Mouse (Mus musculus): ENCODE results near the gene Gm17387.

Gm17387 gene

DNA sequence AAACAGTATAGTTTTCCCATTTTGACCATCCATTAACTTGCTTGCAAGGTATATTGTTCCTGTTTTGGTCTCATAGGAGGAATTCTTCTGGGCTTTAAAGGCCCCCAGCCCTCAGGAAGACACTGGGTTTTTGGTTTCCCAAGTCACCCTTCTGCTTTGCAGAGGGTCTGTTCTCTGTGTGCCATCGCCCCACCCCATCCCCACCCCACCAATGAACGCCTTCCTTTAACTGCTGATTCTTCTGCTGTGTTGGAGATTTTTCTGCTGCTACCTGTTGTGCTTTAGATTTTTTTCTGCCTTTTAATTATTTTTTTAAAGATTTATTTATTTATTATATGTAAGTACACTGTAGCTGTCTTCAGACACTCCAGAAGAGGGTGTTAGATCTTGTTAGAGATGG is at the start of gene Gm17387:
TSS of gene Gm17387 (plus strand) at position 301 of the 400 bp plus-strand sequence.
- no peak for DNase-seq (ENCODE audit: extremely low read depth, insufficient read length, low spot score)

GRCm38 (mm10) chr7:140981704-140982103 is 47.2 kb upstream of the Gm17387 start:
- peak; percentile 57 for DNase-seq (ENCODE audit: extremely low read depth, insufficient read length, low spot score)

DNA sequence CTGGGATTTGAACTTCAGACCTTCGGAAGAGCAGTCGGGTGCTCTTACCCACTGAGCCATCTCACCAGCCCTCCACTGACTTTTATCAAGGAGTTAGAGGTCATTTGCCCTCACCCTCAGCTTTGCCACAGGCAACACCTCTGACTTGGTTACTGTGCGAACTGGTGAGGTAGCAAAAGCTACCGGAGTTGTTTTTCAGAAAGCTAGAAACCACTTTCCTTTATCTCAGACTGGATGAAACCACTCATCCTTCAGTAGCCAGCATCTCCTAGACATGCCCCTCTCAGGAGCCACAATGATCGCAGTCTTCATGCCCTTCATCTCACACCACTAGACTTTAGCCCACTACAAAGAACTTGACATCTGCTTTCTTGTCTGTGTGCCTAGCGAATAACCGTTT is 46.0 kb upstream of the Gm17387 start:
- no peak for DNase-seq (ENCODE audit: extremely low read depth, insufficient read length, low spot score)

GRCm38 (mm10) chr7:140987182-140988138 is 41.5 kb upstream of the Gm17387 start:
- no peak for DNase-seq (ENCODE audit: extremely low read depth, insufficient read length, low spot score)

- DNase-seq (ENCODE audit: extremely low read depth, insufficient read length, low spot score) = no peak
Measured at GRCm38 (mm10) chr7:140989022-140989421, 39.9 kb upstream of the Gm17387 start.

GRCm38 (mm10) chr7:140990185-140990584 is 38.7 kb upstream of the Gm17387 start:
- DNase-seq (ENCODE audit: extremely low read depth, insufficient read length, low spot score) = no peak

- no peak for DNase-seq (ENCODE audit: extremely low read depth, insufficient read length, low spot score)
Measured at GRCm38 (mm10) chr7:140990622-140991021, 38.3 kb upstream of the Gm17387 start.

- DNase-seq (ENCODE audit: extremely low read depth, insufficient read length, low spot score) = no peak
Measured at GRCm38 (mm10) chr7:140991117-140991689, 37.7 kb upstream of the Gm17387 start.

DNA sequence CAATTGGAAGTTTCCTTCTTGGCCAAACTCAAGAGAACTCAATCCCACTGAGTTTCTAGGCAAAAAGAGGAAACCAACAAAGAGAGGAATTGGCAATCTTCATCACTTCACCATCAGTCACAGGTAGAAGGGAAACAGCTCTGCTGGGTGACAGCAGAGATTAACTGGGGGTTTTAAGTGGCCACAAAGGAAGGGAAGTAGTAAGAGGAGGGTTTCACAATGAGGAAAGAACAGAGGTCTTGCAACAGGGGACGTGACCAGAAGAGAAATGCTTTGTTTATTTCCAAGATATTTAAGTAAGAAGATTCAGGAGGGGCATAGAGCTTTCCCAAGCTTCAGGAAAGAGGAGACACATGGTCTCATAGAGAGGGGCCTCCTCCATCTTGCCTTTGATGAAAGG is 31.1 kb upstream of the Gm17387 start:
- no peak for DNase-seq (ENCODE audit: extremely low read depth, insufficient read length, low spot score)

GRCm38 (mm10) chr7:140998853-140999700 is 29.9 kb upstream of the Gm17387 start:
- no peak for DNase-seq (ENCODE audit: extremely low read depth, insufficient read length, low spot score)

DNA sequence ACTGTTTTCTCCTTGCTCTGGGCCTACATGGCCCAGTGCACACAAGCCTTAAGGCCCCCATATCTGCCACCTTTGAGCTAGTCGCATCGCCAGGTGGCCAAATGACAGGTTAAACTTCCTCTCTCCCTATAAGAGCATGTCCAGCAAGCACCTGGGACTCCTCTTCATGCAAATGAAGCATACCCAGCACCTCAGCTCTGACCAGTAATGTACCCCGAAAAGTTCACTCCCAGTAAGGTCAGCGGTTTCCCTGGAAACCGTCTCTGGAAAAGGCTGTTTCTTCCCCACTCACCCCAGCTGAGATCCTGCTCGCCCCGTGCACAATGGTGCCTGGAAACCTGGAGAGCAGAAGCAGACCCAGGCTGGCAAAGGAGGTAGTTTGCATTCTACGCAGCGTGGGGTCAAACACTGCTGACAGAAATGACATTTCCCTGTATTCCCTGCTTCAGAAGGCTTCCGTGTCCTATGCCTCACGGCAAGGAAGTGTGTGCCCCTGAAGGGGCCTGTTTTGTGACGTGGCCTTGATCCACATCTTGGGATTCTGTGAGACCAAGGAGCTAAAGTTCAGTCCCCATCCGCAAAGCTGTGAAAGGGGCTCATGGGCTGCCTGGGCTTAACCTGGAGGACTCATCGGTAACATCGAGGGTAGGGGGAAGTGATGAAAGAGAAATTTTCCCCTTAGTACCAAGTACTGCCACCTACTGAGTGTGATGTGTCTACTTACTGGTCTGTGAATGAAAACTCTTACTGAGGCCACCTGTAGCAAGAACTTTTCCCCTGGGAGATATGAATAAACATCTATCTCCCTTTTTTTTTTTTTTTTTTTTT is 27.8 kb upstream of the Gm17387 start:
- no peak for DNase-seq (ENCODE audit: extremely low read depth, insufficient read length, low spot score)

- no peak for DNase-seq (ENCODE audit: extremely low read depth, insufficient read length, low spot score)
Measured at GRCm38 (mm10) chr7:141003248-141004010, 25.5 kb upstream of the Gm17387 start.

DNA sequence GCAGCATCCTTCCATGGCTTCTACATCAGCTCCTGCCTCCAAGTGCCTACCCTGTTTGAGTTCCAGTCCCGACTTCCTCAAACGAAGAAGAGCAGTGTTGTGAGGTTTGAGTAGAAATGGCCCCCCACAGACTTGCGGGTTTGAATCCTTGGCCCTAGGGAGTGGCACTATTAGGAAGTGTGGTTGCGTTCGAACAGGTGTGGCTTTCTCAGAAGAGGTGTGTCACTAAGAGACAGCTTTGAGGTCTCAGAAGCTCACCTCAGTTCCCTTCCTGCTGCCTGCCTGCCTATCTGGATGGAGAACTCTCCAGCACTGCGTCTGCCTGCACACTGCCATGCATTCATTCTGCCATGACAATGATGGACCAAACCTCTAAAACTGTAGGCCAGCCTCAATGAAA is 22.5 kb upstream of the Gm17387 start:
- DNase-seq (ENCODE audit: extremely low read depth, insufficient read length, low spot score) = no peak

DNA sequence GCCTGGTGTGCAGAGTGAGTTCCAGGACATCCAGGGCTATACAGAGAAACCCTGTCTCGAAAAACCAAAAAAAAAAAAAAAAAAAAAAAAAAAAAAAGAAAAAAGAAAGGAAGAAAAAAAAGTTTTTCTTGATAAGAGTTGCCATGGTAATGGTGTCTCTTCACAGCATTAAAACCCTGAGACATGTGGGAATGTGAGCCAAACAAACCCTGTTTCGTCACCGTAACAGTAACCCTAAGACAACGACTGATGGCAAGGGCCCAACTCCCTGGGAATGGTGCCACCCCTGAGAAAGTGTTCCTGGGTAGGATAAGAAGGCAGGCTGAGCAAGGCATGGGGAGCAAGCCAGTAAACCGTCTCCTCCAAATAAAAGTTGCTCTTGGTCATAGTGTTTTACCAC is 22.0 kb upstream of the Gm17387 start:
- DNase-seq (ENCODE audit: extremely low read depth, insufficient read length, low spot score) = no peak

DNA sequence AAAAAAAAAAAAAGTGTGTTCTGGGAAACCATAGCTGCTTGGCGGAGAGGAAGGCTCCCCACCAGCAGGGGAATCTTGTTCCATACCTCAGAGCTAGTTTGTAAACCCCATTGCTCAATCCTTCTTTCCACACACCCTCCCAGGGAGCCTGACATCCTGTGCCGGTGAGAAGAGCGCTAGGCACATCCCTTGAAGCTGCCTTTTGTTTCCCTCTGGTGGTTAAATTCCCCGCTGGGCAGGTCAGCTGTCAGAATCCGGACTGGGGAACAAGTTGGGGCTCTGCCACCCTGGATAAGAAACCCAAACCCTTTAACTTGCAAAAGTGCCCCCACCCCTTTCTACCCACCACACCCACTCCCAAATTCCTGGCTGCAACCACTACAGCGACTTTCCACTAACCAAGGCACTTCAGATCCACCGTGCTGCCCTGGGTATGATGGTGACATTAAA is 20.6 kb upstream of the Gm17387 start:
- DNase-seq (ENCODE audit: extremely low read depth, insufficient read length, low spot score) = peak; percentile 51

- DNase-seq (ENCODE audit: extremely low read depth, insufficient read length, low spot score) = peak; percentile 78
Measured at GRCm38 (mm10) chr7:141008938-141009660, 19.8 kb upstream of the Gm17387 start.

DNA sequence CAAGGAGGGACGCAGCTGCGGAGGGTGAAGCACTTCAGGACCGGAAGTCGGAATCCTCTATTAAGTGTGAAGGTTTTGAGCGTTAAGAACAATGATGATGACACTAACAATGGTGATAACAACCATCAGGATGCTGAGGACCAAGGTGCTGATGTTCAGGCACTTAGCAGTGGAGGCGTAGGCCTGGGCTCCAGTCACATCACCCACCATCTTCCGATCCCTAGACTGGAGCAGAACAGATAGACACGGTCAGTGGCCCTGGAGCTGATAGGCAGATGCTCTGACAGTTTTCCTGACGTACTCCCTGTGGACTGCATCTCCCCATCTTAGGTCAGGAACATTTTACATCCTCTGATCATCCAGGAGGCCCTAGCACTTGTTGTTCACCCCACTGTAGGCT is 19.3 kb upstream of the Gm17387 start:
- no peak for DNase-seq (ENCODE audit: extremely low read depth, insufficient read length, low spot score)

GRCm38 (mm10) chr7:141010593-141010992 is 18.3 kb upstream of the Gm17387 start, which contains the start of gene Ifitm3:
Ifitm3 (minus strand) TSS chr7:141010770.
- DNase-seq (ENCODE audit: extremely low read depth, insufficient read length, low spot score) = peak; percentile 71

Measured in 3134 (cell line).